Mouse (Mus musculus) effector memory CD4-positive, alpha-beta T cell, adult 5 months (primary cell): Measurements from ENCODE around the gene Hdx. TPM values are rescaled to one million over a fixed set of nuclear protein-coding genes. Genes with fewer than 3 reads are reported as not detected.

Source experiments
- polyA plus RNA-seq: library from polyadenylated mRNA; unstranded; fragments of 100-300 nt; shearing (Covaris generic); gene quantifications from one replicate; pipeline ENCODE4 v1.2.1, GENCODE M21; 2017

Gene Hdx
- not detected for polyA plus RNA-seq

GRCm38 (mm10) chrX:111696356-111697282 lies at the start of gene Hdx:
Gene Hdx, minus strand, starts transcription at chrX:111697079.

GRCm38 (mm10) chrX:111537859-111538258 lies 159.0 kb downstream of the Hdx start, which contains the start of gene Rps6ka6:
Gene Rps6ka6, minus strand, starts transcription at chrX:111537959.

Other genes starting within 250 kb of the Hdx start
- not detected for gene Rps6ka6, start 159.1 kb downstream of the Hdx start, polyA plus RNA-seq
- gene Gm45194, start 194.3 kb upstream of the Hdx start, polyA plus RNA-seq: not detected